Mouse (Mus musculus) intestine, embryonic 14.5 days (tissue): ENCODE measurements around the gene Epha7. TPM values are rescaled to one million over a fixed set of nuclear protein-coding genes. Genes with fewer than 3 reads are reported as not detected.

Experiments used
- ATAC-seq: fragments of 200-750 bp; cut with Nextera tagmentation; replicated peaks from 2 replicates; pipeline ENCODE4 v1.8.0; 2017; ENCODE audit warnings: low read depth, moderate number of reproducible peaks, moderate TSS enrichment, moderate library complexity; ENCODE audit not compliant: low FRiP score, low TSS enrichment
- DNase-seq: peaks from one replicate; pipeline ENCODE4 v3.0.0-alpha.2; 2018; ENCODE audit warnings: low spot score
- H3K27ac ChIP-seq: fragments of 300-500 bp; sonication (generic); 2 replicates; pipeline ENCODE4 v1.5.1; 2014; ENCODE audit warnings: low read depth, mild to moderate bottlenecking, control low read depth
- H3K27me3 ChIP-seq: fragments of 300-500 bp; sonication (generic); replicated peaks from 2 replicates; pipeline ENCODE4 v1.6.1; 2014; ENCODE audit warnings: low read length, control low read depth; ENCODE audit not compliant: control insufficient read depth, insufficient read depth
- H3K36me3 ChIP-seq: fragments of 300-500 bp; sonication (generic); 2 replicates; pipeline ENCODE4 v1.6.1; 2014; ENCODE audit warnings: low read length, control low read depth; ENCODE audit not compliant: control insufficient read depth, insufficient read depth
- H3K4me1 ChIP-seq: fragments of 300-500 bp; sonication (generic); replicated peaks from 2 replicates; pipeline ENCODE4 v1.6.1; 2014; ENCODE audit warnings: low read length, control low read depth, mixed read lengths; ENCODE audit not compliant: control insufficient read depth, insufficient read depth
- H3K4me2 ChIP-seq: fragments of 300-500 bp; sonication (generic); 2 replicates; pipeline ENCODE4 v1.6.1; 2014; ENCODE audit warnings: low read length
- H3K4me3 ChIP-seq: fragments of 300-500 bp; sonication (generic); 2 replicates; pipeline ENCODE4 v1.5.1; 2014; ENCODE audit warnings: low read depth, low read length, control low read depth, mixed read lengths
- H3K9ac ChIP-seq: fragments of 300-500 bp; sonication (generic); 2 replicates; pipeline ENCODE4 v1.6.1; 2014; ENCODE audit warnings: mild to moderate bottlenecking, low read length
- H3K9me3 ChIP-seq: fragments of 300-500 bp; sonication (generic); 2 replicates; pipeline ENCODE4 v1.6.1; 2016; ENCODE audit warnings: low read length, control low read depth; ENCODE audit not compliant: control insufficient read depth
- WGBS: fragments of 180-500 bp; shearing (Covaris S2); extraction: QIAGEN DNeasy Blood & Tissue Kit; methylation state at CpG from one replicate; pipeline ENCODE4 v1.1.7; 2014; 5-methylcytosine and 5-hydroxymethylcytosine counted together
- polyA plus RNA-seq: library from polyadenylated mRNA; unstranded; fragments of >200 nt; fragmentation: Nextera tagmentation; extraction: Ambion mirVana; gene quantifications from 2 replicates; pipeline ENCODE4 v1.2.1, GENCODE M21; 2014

The Epha7 gene
- polyA plus RNA-seq, 1 experiment from 2014 or later = 25.8 TPM

GRCm38 (mm10) chr4:28823616-28824015 is 10.7 kb downstream of the Epha7 start:
- Histone ChIP-seq H3K4me2 (no peak overlapping the region), H3K9me3 (no peaks in the 10 kb centered on the region), H3K27ac (no peak overlapping the region), H3K36me3 (peaks cover 16% of the 10 kb centered on the region), H3K4me1 (no peaks in the 10 kb centered on the region), H3K27me3 (no peaks in the 10 kb centered on the region), H3K4me3 (no peak overlapping the region), H3K9ac (no peak overlapping the region)
- DNase-seq (no peak), ATAC-seq (no peak)
- 59% methylated on average over 1 of the region's 1 CpGs for WGBS

DNA sequence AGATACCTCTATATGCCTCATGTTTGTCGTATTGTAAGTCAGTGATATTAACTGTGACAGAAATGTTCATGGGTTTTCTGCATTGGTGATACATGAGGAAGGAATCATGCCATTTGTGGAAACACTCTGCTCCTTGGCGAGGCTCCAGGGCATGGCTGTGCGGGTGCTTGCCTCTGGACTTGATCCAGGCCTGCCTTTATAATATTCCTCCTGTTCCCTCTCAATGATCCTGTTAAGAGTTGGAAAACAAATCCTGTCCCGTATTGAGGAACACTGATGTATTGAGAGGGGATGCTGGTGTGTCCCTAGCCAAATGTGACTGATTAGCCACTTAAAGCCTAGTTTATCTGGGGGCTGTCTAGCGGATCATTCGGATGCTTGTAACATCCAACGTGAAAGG is 11.7 kb downstream of the Epha7 start:
- Histone ChIP-seq H3K4me2 (no peak overlapping the region), H3K9ac (no peak overlapping the region), H3K4me3 (no peak overlapping the region), H3K36me3 (peaks cover 16% of the 10 kb centered on the region), H3K9me3 (no peaks in the 10 kb centered on the region), H3K27me3 (no peaks in the 10 kb centered on the region), H3K27ac (no peak overlapping the region), H3K4me1 (no peaks in the 10 kb centered on the region)
- 53% methylated on average over 7 of the region's 7 CpGs for WGBS
- no peak for ATAC-seq
- no peak for DNase-seq

DNA sequence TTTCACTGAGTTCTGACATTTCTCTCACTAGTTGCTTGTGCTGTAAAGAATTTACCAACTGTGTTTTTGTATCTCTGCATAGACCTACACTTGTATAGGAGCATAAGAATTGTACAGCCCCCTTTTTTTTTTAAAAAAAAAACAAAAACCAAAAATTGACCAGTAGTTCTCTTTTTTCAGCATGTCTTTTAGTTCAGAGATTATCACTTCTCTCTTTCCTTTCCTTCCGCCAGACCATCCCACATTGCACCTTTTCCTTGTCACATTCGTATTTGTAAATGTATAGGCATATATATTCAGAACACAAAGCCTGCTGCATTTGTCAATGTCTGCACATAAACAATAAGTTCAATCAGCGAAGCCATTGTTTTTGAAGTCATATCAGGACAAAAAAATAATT is 24.7 kb downstream of the Epha7 start:
- H3K4me1 ChIP-seq = no peaks in the 10 kb centered on the region; the same call in 1 of the 2 replicates
- no peak for ATAC-seq
- 79% methylated on average over 3 of the region's 3 CpGs for WGBS
- H3K4me3 ChIP-seq = no peak overlapping the region
- DNase-seq = no peak
- no peak overlapping the region for H3K9ac ChIP-seq
- no peaks in the 10 kb centered on the region for H3K9me3 ChIP-seq
- H3K4me2 ChIP-seq = no peak overlapping the region
- H3K27me3 ChIP-seq = no peaks in the 10 kb centered on the region
- H3K36me3 ChIP-seq = no peaks in the 10 kb centered on the region
- H3K27ac ChIP-seq = no peak overlapping the region

GRCm38 (mm10) chr4:28846311-28846710 is 33.4 kb downstream of the Epha7 start:
- Histone ChIP-seq H3K27me3 (no peaks in the 10 kb centered on the region), H3K36me3 (no peaks in the 10 kb centered on the region), H3K4me2 (no peak overlapping the region), H3K4me3 (no peak overlapping the region), H3K9me3 (no peaks in the 10 kb centered on the region), H3K4me1 (no peaks in the 10 kb centered on the region), H3K27ac (no peak overlapping the region), H3K9ac (no peak overlapping the region)
- 92% methylated on average over 4 of the region's 4 CpGs for WGBS
- DNase-seq = no peak
- no peak for ATAC-seq

GRCm38 (mm10) chr4:28850388-28850787 is 37.5 kb downstream of the Epha7 start:
- Histone ChIP-seq H3K27ac (no peak overlapping the region), H3K4me3 (no peak overlapping the region), H3K36me3 (no peaks in the 10 kb centered on the region), H3K4me2 (no peak overlapping the region), H3K9ac (no peak overlapping the region), H3K4me1 (no peaks in the 10 kb centered on the region), H3K27me3 (no peaks in the 10 kb centered on the region), H3K9me3 (no peaks in the 10 kb centered on the region)
- 56% methylated on average over 2 of the region's 2 CpGs for WGBS
- DNase-seq (no peak), ATAC-seq (no peak)

GRCm38 (mm10) chr4:28862845-28863666 is 50.1 kb downstream of the Epha7 start:
- Histone ChIP-seq H3K4me2 (no peak overlapping the region), H3K27ac (no peak overlapping the region), H3K36me3 (no peaks in the 10 kb centered on the region), H3K27me3 (no peaks in the 10 kb centered on the region), H3K9ac (no peak overlapping the region), H3K9me3 (no peaks in the 10 kb centered on the region), H3K4me1 (no peaks in the 10 kb centered on the region), H3K4me3 (no peak overlapping the region)
- no peak for DNase-seq
- ATAC-seq = no peak
- WGBS = 68% methylated on average over 6 of the region's 6 CpGs

DNA sequence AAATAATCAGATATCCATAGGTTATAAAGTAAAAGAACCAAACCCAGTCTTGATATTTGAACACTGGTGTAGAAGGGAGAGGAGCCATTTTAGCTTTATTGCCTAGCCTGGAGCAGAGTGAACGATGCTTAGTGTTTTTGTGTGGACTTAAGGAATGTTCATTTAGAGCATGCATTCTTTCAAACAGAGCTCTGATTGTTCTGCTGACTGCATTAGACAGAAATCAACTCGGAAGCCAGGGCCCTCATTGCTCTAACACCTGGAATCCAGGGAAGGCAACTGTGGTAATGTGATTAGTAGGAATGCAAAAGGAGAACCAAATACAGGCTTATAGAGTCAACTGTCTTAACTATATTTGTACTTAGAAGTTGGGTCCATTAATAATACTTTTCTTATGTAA is 53.5 kb downstream of the Epha7 start:
- no peak overlapping the region for H3K27ac ChIP-seq
- DNase-seq (no peak), ATAC-seq (no peak)
- no peak overlapping the region for H3K9ac ChIP-seq
- H3K4me3 ChIP-seq = no peak overlapping the region
- no peaks in the 10 kb centered on the region for H3K9me3 ChIP-seq
- H3K4me1 ChIP-seq = no peaks in the 10 kb centered on the region
- H3K4me2 ChIP-seq = no peak overlapping the region
- H3K27me3 ChIP-seq = no peaks in the 10 kb centered on the region
- H3K36me3 ChIP-seq = peaks cover 2% of the 10 kb centered on the region; the same call in 1 of the 2 replicates
- 50% methylated on average over 2 of the region's 2 CpGs for WGBS

DNA sequence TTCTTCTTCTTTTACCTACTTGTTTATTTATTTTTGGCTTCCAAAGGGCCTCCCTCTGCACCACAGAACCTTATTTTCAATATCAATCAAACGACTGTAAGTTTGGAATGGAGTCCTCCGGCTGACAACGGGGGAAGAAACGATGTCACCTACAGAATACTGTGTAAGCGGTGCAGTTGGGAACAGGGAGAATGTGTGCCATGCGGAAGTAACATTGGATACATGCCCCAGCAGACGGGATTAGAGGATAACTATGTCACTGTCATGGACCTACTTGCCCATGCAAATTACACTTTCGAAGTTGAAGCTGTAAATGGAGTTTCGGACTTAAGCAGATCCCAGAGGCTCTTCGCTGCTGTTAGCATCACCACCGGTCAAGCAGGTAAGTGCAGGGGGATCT is 58.7 kb downstream of the Epha7 start:
- WGBS = 90% methylated on average over 11 of the region's 11 CpGs
- Histone ChIP-seq H3K4me1 (no peaks in the 10 kb centered on the region), H3K9me3 (no peaks in the 10 kb centered on the region), H3K9ac (no peak overlapping the region), H3K27ac (no peak overlapping the region), H3K36me3 (peaks cover 17% of the 10 kb centered on the region), H3K4me2 (no peak overlapping the region), H3K4me3 (no peak overlapping the region), H3K27me3 (no peaks in the 10 kb centered on the region)
- DNase-seq = no peak
- ATAC-seq = no peak
